Mouse (Mus musculus): ENCODE measurements around the gene Mpl.

Mpl gene

GRCm38 (mm10) chr4:118457345-118457975 lies at the start of gene Mpl:
Mpl (minus strand) TSS chr4:118457513.
- DNase-seq, result no peak

DNA sequence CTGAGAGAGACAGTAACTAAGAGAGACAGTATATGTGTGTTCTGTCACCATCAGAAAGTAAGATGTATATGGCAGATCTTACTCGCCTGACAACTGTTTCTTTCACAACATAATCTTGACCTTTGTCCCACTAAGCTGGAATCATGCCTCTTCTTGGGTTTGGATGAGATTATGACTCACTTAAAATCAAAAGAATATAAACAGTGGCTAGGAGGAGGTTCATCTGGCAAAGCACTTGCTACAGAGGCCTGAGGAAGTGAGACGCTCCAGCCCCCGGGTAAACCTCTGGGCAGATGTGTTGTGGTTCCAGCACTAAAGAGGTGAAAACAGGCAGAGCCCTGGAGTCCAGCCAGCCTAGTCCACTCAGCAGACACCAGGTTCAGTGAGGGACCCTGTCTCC lies 48.2 kb upstream of the Mpl start:
- DNase-seq, result no peak

- DNase-seq, result no peak
Observed at GRCm38 (mm10) chr4:118500792-118501191, 43.5 kb upstream of the Mpl start.

DNA sequence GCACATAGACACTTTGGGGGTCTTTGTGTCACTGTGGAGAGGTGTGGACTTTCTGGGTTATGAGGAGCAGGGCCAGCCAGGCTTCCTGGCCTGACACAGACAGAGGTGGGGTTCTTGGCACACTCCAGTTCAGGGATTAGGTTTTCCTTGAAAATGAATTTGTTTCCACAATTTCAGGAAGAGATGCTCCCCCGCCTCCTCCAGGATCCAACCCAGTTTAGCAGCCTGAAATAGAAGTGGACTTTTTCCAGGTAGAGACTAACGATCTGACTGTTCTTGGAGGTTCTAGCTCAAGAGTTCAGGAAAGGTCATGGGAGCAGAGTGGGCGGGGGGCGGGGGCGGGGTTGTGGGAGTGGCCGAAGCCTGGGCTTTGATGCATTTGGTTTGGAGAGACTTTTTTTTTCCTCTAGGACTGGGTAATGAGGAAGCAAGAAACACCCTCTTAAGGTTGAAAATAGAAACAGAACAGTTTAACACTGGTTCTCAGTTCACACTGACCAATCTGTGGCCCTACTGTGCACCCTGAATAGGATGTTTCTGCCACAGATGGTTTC lies 42.9 kb upstream of the Mpl start:
- no peak for DNase-seq

DNA sequence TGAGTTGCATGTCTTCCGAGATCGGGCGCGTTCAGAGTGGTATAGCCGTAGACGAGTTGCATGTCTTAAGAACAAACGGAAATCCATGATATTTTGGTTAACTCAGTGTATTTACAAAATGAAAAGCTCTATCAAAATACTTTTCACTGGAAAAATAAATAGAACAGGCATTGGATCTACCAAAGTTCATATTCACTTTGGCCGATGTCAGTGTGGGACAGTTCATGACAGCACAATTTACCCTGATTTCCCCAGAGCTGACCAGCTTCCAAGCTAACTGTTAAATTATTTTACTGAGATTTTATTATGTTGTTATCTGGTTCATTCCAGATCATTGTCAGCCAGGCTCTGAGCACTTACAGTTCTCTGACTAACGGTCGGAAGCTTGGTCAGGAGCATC lies 33.1 kb upstream of the Mpl start:
- no peak for DNase-seq

GRCm38 (mm10) chr4:118489717-118490132 lies 32.4 kb upstream of the Mpl start, which contains the start of gene Tie1:
Tie1 (minus strand) TSS chr4:118490061.
- DNase-seq, result no peak

- no peak for DNase-seq
Observed at GRCm38 (mm10) chr4:118476773-118477530, 19.6 kb upstream of the Mpl start.

GRCm38 (mm10) chr4:118472687-118473086 lies 15.4 kb upstream of the Mpl start:
- no peak for DNase-seq

GRCm38 (mm10) chr4:118471281-118471680 lies 14.0 kb upstream of the Mpl start:
- DNase-seq, result no peak

DNA sequence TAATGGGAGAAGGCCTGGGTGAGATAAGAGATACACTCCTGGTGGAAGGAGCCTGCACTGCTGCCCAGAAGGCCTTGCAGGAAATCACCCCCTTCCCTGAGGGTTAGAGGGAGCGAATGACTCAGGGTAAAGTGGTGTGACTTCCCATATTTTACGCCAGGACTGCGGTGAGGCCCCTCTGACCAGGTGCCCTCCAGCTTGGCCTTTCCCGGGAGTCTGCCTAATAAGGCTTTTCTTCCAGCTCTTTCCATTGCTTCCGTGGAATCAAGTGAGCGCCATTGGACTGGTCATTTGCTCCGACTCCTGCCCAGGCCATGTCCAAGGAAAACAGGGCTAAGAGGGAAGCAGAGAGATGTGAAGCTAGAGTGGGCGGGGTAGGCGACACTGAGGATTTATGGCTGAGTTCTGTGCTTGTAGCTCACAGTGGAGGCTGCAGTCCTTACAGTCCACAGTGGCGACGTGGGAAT lies 8.4 kb upstream of the Mpl start:
- DNase-seq, result no peak

GRCm38 (mm10) chr4:118464956-118465355 lies 7.6 kb upstream of the Mpl start:
- DNase-seq, result no peak

DNA sequence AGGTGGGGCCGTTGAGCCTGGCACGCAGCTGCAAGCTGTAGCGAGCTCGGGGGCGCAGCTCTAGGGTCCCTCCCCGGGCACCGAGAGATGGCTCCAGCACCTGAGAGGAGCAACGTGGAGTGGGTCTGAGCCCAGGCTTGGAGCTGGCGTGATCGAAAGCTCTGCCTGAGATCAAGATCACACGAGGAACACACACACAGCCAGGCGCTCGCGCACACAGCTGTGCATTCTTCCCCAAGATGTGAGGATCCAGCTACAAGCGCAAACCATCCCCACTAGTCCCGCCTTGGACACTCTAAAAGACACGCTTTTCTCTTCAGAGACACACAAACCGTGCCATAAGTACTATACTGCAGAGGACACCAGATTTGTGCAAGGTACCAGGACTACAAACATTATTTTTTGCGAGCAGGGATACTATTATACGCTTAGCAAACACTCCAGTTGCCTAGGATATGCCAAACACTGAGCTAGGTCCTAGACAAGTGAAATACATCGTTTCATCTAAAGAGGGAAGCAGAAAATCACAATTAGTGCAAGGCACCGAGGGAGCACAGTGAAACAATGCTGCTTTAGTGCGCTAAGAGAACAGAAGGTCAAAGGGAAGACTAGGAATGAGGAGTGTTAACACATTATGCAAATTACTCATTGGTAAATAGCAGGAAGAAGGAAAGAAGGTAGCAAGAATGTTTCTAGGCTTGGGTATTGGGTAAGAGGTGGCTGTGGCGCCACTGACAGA lies 10.7 kb downstream of the Mpl start:
- DNase-seq, result no peak

DNA sequence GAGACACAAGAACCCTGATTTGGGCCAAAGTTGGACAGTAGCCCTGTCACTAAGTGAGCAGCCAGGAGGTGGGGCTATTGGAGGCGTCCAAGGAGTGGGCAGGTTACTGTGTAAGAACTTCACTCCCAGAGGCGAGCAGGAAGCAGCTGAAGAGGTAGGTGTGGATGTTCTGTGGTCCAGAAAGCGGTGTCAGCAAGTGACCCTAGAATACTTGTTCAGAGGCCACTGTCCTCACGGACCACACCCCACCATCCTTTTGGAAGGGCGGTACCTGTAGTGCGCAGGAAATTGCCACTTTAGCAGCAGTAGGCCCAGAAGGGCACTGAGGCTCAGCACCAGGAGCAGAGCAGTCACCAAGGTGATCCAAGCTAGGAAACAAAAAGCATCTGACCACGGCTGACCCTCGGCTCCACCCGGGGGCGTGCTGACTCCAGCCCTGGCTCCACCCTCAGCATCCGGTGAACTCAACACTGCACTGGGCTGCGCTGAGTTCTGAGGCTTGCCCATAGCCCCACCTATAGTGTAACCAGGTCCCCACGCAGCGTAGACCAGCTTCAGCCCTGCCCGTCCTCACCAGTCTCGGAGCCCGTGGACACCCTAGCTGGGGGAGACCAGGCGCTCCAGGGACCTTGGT lies 11.4 kb downstream of the Mpl start:
- DNase-seq, result no peak

DNA sequence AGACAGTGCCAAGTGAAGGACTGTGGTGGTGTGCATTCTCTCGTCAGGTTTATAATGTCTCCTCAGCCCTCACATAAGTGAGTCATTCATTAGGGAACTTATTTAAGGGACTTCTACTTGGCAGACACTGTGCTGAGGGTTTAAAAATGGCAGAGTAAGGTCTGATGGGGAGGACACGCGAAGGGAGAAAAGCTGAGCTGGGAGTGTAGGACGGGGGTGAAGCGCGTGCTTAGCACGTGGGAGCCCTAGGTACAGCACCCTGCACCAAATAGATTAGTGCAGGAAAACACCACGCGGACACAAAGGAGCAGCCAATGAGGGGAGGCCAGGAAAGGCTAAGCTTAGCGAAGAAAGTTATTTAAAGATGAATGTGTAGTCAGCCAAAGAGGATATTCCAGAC lies 12.2 kb downstream of the Mpl start:
- no peak for DNase-seq

GRCm38 (mm10) chr4:118437829-118438253 lies 19.5 kb downstream of the Mpl start:
- peak; percentile 67 for DNase-seq

DNA sequence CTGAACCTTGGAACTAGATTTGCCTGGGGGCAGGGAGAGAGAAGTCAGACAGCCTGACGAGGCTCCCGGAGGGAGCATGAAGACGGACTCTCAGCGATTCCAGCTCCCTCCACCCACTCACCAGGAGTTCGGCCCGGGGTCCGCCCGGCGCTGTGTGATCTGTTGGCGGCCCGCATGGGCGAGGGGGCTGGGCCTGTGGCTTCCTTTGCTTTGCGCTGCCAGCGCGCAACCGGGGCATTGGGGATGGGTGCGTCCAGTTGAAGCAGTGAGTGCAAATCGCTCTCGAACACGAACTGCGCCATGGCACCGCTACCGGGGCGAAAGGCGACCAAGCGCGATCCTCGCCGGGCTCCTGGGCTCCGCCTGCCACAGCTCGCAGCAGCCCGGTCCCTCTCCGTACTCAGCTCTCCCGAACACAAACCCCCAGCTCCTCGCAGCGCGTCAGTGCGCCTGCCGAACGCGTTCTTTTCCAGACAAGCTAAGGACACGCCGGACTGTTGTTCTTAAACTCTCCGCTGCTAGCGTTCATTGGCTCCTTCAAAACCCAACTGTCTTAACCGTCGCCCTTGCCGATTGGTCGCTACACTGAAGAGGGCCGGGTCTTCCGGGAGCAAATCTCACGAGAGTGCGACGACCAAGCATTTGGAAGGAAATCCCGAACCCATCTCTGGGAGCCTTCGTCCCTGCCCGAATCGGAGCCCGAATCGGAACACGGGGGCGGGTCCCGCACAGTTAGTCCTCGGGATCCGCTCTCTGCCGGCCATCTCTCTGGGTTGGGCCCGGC lies 20.3 kb downstream of the Mpl start, which contains the start of gene Cdc20:
TSS of gene Cdc20 (minus strand) at position 533 of the 784 bp plus-strand sequence.
- peak; percentile 86 for DNase-seq

GRCm38 (mm10) chr4:118432332-118432731 lies 25.0 kb downstream of the Mpl start:
- no peak for DNase-seq

DNA sequence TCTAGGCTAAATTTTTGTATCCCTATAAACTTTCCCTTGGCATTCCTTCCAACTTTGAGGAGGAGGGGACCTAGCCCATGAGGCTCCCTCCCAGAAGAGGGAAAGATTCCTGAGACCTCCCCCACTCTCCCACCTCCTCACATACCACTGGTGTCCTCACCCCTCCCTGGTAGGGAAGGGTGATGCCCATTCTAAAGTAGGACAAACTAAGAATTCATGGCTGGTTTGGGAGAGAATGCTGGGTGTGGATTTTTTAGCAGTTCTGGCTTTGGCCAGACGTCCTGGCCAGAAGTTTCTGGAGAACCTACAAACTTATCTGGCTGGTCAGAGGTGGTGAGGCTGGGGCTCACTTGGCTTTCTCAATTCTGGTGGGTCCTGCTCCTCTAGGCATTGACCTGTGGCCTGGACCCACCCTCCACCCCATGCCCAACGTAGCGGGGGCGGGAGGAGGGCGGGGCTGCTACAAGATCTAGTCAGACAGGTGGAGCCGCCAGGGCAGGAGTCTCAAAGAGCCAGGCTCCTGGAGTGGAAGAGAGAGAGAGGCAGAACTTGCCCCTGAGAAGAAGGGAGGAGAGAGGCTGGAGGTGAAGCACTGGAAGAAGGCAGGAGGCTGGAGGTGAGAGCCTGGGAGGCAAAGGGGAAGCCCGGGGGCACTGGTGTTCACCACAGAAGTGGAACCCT lies 28.0 kb downstream of the Mpl start:
- DNase-seq, result peak; percentile 28

DNA sequence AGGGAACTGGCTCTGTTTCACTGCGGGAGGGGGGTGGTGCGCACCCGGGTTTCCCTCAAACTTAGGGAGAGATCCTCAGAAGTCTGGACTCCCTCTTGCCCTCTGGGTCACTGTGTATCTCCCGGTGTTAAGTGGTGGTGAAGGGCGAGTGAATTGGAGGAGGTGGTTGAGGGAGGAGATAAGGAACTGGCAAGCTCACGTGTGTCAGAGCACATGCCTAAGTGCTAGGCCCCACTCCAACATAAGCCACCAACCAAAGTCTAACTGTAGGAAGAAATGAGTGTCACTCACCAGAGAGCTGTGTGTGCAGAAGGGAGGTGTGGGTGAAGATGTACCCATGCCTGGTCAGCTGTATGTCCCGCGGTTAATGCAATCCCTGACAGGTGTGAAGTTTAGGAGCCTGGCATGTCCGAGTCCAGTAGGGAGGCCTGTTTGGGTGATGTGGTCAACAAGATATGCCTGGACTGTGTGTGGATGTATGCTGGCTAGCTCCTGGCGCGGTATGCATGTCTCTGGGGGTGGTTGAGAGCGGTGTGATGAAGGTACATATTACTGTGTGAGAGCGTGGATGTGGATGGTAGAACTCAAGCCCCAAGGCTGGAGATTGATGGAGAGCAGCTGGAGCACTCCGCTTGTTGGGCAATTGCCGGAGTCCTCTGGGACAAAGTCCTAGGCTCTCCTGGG lies 28.6 kb downstream of the Mpl start:
- no peak for DNase-seq

DNA sequence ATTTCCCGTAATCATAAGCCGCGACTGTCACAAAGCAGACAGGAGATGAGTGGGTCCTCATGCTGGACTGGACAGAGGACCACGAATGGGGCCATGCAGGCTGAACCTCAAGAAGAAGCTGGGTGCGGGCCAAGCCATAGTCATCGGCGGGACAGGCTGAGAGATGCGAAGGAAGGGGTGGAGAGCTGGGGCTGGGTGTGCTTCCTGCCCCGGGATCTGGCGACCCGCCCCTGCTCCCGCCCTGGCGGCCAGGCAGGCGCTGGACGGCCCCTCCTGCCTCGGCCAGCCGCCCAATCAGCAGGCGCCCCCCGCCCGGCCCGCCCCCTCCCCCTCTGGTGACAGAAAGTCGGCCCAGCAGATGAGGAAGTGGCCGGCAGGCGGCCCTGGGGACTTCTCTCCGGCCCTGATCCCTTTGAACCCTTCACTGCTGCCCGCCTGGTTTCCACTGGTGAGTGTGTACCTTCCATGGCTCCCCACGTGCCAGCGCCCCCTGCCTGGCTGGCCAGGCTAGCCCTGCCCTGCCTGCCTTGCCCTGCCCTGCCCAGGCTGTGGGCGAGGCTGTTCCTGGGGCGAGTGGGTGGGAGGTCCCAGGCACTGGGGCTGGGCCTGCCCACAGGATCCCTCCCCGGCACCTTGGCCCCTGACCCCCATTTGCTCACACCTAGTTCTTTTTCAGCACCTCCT lies 29.4 kb downstream of the Mpl start, which contains the start of gene Elovl1:
TSS of gene Elovl1 (plus strand) at position 326 of the 684 bp plus-strand sequence.
- peak; percentile 73 for DNase-seq
